ENCODE assay signal across 14 mouse cellular contexts in the genomic region with DNA sequence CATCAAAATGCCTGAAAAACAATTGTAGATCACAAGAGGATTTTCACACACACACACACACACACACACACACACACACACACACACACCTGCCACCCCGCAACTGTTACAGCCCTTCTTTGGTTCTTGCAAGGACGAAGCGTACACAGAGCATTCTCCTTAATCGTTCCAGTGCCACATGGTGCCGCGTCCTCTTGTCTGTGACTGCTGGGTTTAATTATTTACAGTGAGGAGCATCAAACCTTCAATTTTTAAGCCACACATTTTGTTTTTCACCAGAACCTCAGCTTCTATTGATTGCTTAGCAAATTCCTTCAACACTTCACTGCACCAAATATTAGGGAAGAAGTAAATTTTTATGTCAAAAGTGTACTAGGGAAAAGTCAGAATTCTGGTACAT. TPM values are rescaled to one million over a fixed set of nuclear protein-coding genes. Genes with fewer than 3 reads are reported as not detected.
"Had no signal": no experiment of that assay in that cellular context is flagged by ENCODE, and none has a peak within 500 bp of the region (broad histone marks: within the 10 kb centered on the region; RNA-seq: fewer than 3 reads in every experiment).

No protein-coding gene starts in this region.

- H3K4me3 ChIP-seq: limb, embryonic 12.5 days; myocyte; neural tube, embryonic 15.5 days; stomach, embryonic 15.5 days had no signal

- H3K27me3 ChIP-seq: limb, embryonic 12.5 days; neural tube, embryonic 15.5 days; stomach, embryonic 15.5 days had no signal

- DNase-seq: layer of hippocampus, adult 9-11 months; liver; lung, adult 2 months; lung, postnatal 36 days; midbrain, embryonic 14.5 days; right cerebral cortex, postnatal 4 days; thymus, postnatal 36 days had no signal

- H3K27ac ChIP-seq: limb, embryonic 12.5 days; liver, embryonic 14.5 days; neural tube, embryonic 15.5 days; stomach, embryonic 15.5 days had no signal

- H3K9me3 ChIP-seq: limb, embryonic 12.5 days; neural tube, embryonic 15.5 days; stomach, embryonic 15.5 days had no signal

- ATAC-seq: intestine, embryonic 16.5 days; lung, postnatal 0 days had no signal

- H3K9ac ChIP-seq: limb, embryonic 12.5 days; liver, embryonic 14.5 days; neural tube, embryonic 15.5 days; stomach, embryonic 15.5 days had no signal

- H3K4me2 ChIP-seq: limb, embryonic 12.5 days; neural tube, embryonic 15.5 days; stomach, embryonic 15.5 days had no signal

- H3K4me1 ChIP-seq: limb, embryonic 12.5 days; neural tube, embryonic 15.5 days; stomach, embryonic 15.5 days had no signal

- H3K36me3 ChIP-seq: limb, embryonic 12.5 days; neural tube, embryonic 15.5 days; stomach, embryonic 15.5 days had no signal

RNA-seq across cellular contexts. Expression of a gene that starts 15.3 kb away (rescaled TPM):
- polyA plus RNA-seq: limb, embryonic 12.5 days had no signal
